11 mouse cellular contexts compared by ENCODE assay signal in the genomic region with DNA sequence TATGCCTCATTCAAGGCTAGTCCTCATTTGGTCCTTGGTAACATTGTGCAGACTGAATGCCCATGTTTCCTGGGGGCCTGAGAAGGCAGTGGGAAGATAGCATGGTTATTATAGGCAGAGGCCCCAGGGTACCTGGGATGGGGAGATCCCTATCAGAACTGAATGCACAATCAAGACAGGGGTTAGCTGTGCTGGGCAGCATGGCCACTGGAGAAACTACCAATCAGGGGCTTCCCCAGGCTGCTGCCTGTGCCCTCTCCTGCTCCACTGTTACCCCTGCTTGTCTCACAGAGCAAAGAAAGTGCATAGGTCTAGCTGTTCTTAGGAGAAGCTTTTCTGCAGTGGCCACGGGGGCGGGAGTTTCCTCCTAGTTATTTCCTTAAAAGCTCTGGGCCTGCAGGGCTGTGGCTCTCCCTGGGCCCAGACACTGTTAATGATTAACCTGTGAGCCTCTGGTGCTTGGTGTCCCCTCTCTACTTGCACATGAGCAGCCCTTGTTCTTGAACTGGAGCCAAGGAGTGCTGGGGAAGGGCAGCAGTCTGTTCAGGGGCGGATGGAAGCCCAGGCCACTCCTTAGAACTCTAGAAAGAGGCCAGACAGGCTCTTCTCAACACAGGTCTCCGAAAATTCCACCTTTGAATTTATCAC. TPM values are rescaled to one million over a fixed set of nuclear protein-coding genes. Genes with fewer than 3 reads are reported as not detected.
DNase-seq lines count a peak whose midpoint lies in the region; ATAC-seq and TF ChIP-seq lines count a peak whose summit lies in the region.
"Had no signal": no experiment of that assay in that cellular context is flagged by ENCODE, and none has a peak within 500 bp of the region (broad histone marks: within the 10 kb centered on the region; RNA-seq: fewer than 3 reads in every experiment).

No protein-coding gene starts in this region.

- 36% methylated on average over 4 of the region's 4 CpGs for WGBS in intestine, embryonic 15.5 days
- 44% methylated on average over 4 of the region's 4 CpGs for WGBS in kidney, embryonic 15.5 days
- 22% methylated on average over 4 of the region's 4 CpGs for WGBS in liver, postnatal 0 days (ENCODE audit: insufficient replicate concordance)
- 35% methylated on average over 4 of the region's 4 CpGs for WGBS in stomach, embryonic 16.5 days
- 69% methylated on average over 4 of the region's 4 CpGs for WGBS in midbrain, embryonic 16.5 days

- peak overlapping the region; percentile 91 for H3K27ac ChIP-seq in intestine, embryonic 15.5 days
- H3K27ac ChIP-seq in kidney, embryonic 15.5 days: peak overlapping the region; percentile 74
- no peak overlapping the region for H3K27ac ChIP-seq in liver, postnatal 0 days (ENCODE audit: low read depth)
- peak overlapping the region; percentile 86 for H3K27ac ChIP-seq in stomach, embryonic 16.5 days (ENCODE audit: low read length)
- no peak overlapping the region for H3K27ac ChIP-seq in midbrain, embryonic 16.5 days (ENCODE audit: low read length)
- H3K27ac ChIP-seq: heart, embryonic 10.5 days; macrophage; neural tube, embryonic 13.5 days had no signal

- H3K9ac ChIP-seq in intestine, embryonic 15.5 days: no peak overlapping the region
- no peak overlapping the region for H3K9ac ChIP-seq in kidney, embryonic 15.5 days
- no peak overlapping the region for H3K9ac ChIP-seq in liver, postnatal 0 days (replicated peaks)
- H3K9ac ChIP-seq in stomach, embryonic 16.5 days (ENCODE audit: low read length): peak overlapping the region; percentile 56; the same call in 1 of the 2 replicates
- no peak overlapping the region for H3K9ac ChIP-seq in midbrain, embryonic 16.5 days (ENCODE audit: low read depth, low read length)
- H3K9ac ChIP-seq: neural tube, embryonic 13.5 days had no signal

- no peaks in the 10 kb centered on the region for H3K36me3 ChIP-seq in intestine, embryonic 15.5 days
- H3K36me3 ChIP-seq in kidney, embryonic 15.5 days: no peaks in the 10 kb centered on the region
- H3K36me3 ChIP-seq in liver, postnatal 0 days (replicated peaks; ENCODE audit: insufficient read depth, low read length): no peaks in the 10 kb centered on the region
- no peaks in the 10 kb centered on the region for H3K36me3 ChIP-seq in stomach, embryonic 16.5 days (ENCODE audit: control insufficient read depth, insufficient read depth, low read length)
- no peaks in the 10 kb centered on the region for H3K36me3 ChIP-seq in midbrain, embryonic 16.5 days (ENCODE audit: control insufficient read depth, insufficient read depth, low read length)
- H3K36me3 ChIP-seq: heart, embryonic 10.5 days; neural tube, embryonic 13.5 days had no signal

- peak overlapping the region; percentile 8; the same call in 1 of the 2 replicates for H3K4me3 ChIP-seq in intestine, embryonic 15.5 days (replicated peaks)
- no peak overlapping the region for H3K4me3 ChIP-seq in kidney, embryonic 15.5 days (replicated peaks)
- H3K4me3 ChIP-seq in liver, postnatal 0 days (ENCODE audit: low read depth, low read length): no peak overlapping the region
- no peak overlapping the region; the same call in 1 of the 2 replicates for H3K4me3 ChIP-seq in stomach, embryonic 16.5 days (replicated peaks; ENCODE audit: low read length)
- no peak overlapping the region for H3K4me3 ChIP-seq in midbrain, embryonic 16.5 days (ENCODE audit: low read depth, low read length)
- H3K4me3 ChIP-seq: heart, embryonic 10.5 days; neural tube, embryonic 13.5 days had no signal

- H3K27me3 ChIP-seq in intestine, embryonic 15.5 days (replicated peaks): no peaks in the 10 kb centered on the region
- no peaks in the 10 kb centered on the region for H3K27me3 ChIP-seq in kidney, embryonic 15.5 days
- H3K27me3 ChIP-seq in liver, postnatal 0 days (ENCODE audit: insufficient read depth, low read length): no peaks in the 10 kb centered on the region
- H3K27me3 ChIP-seq in stomach, embryonic 16.5 days (ENCODE audit: control insufficient read depth, insufficient read depth, low read length): no peaks in the 10 kb centered on the region
- H3K27me3 ChIP-seq in midbrain, embryonic 16.5 days (ENCODE audit: control insufficient read depth, insufficient read depth, low read depth, low read length): no peaks in the 10 kb centered on the region
- H3K27me3 ChIP-seq: neural tube, embryonic 13.5 days had no signal

- H3K4me2 ChIP-seq in intestine, embryonic 15.5 days (replicated peaks): peak overlapping the region; percentile 48
- H3K4me2 ChIP-seq in kidney, embryonic 15.5 days: no peak overlapping the region
- no peak overlapping the region for H3K4me2 ChIP-seq in liver, postnatal 0 days (ENCODE audit: low read depth, low read length)
- peak overlapping the region; percentile 39; the same call in 1 of the 2 replicates for H3K4me2 ChIP-seq in stomach, embryonic 16.5 days (ENCODE audit: low read depth, low read length)
- no peak overlapping the region for H3K4me2 ChIP-seq in midbrain, embryonic 16.5 days (ENCODE audit: low read length)
- H3K4me2 ChIP-seq: neural tube, embryonic 13.5 days had no signal

- H3K4me1 ChIP-seq in intestine, embryonic 15.5 days (replicated peaks): peaks cover 8% of the 10 kb centered on the region; the same call in 1 of the 2 replicates
- no peaks in the 10 kb centered on the region for H3K4me1 ChIP-seq in kidney, embryonic 15.5 days
- H3K4me1 ChIP-seq in liver, postnatal 0 days (ENCODE audit: insufficient read depth): peaks cover 14% of the 10 kb centered on the region; the same call in 1 of the 2 replicates
- 0 out of 2 replicates have a peak, but pooled peaks cover 11% of the 10 kb centered on the region for H3K4me1 ChIP-seq in stomach, embryonic 16.5 days (ENCODE audit: control insufficient read depth, insufficient read depth, low read length)
- H3K4me1 ChIP-seq in midbrain, embryonic 16.5 days (ENCODE audit: control insufficient read depth, insufficient read depth, low read length): no peaks in the 10 kb centered on the region
- H3K4me1 ChIP-seq: heart, embryonic 10.5 days; neural tube, embryonic 13.5 days had no signal

- DNase-seq in liver, postnatal 0 days: peak; percentile 53
- no peak for DNase-seq in thymus, postnatal 4 days

- ATAC-seq in intestine, embryonic 15.5 days: peak; percentile 97
- peak; percentile 96 for ATAC-seq in kidney, embryonic 15.5 days (replicated peaks; ENCODE audit: low FRiP score)
- peak; percentile 79; the same call in 1 of the 2 replicates for ATAC-seq in liver, postnatal 0 days
- peak; percentile 95 for ATAC-seq in stomach, embryonic 16.5 days (ENCODE audit: insufficient read depth, low FRiP score)
- no peak for ATAC-seq in midbrain, embryonic 16.5 days
- no peak for ATAC-seq in erythroblast, adult 5-6 weeks (replicated peaks; ENCODE audit: low FRiP score, poor library complexity, severe bottlenecking)
- ATAC-seq: forebrain, embryonic 16.5 days had no signal

- no peak for TF ChIP-seq EP300 in liver, postnatal 0 days (IDR thresholded peaks at IDR 0.05; ENCODE audit: low read depth)

- no peak for TF ChIP-seq CTCF in liver, postnatal 0 days (IDR thresholded peaks at IDR 0.05; ENCODE audit: low read depth)

- no peaks in the 10 kb centered on the region for H3K9me3 ChIP-seq in intestine, embryonic 15.5 days
- H3K9me3 ChIP-seq in kidney, embryonic 15.5 days (replicated peaks): no peaks in the 10 kb centered on the region
- no peaks in the 10 kb centered on the region for H3K9me3 ChIP-seq in liver, postnatal 0 days (ENCODE audit: low read length)
- no peaks in the 10 kb centered on the region for H3K9me3 ChIP-seq in stomach, embryonic 16.5 days (replicated peaks; ENCODE audit: control insufficient read depth, low read length)
- H3K9me3 ChIP-seq in midbrain, embryonic 16.5 days (replicated peaks; ENCODE audit: control insufficient read depth, low read length, poor library complexity, severe bottlenecking): no peaks in the 10 kb centered on the region
- H3K9me3 ChIP-seq: heart, embryonic 10.5 days; neural tube, embryonic 13.5 days had no signal

RNA-seq across cellular contexts. Expression of a gene that starts 33.9 kb away (rescaled TPM):
- 6.3 and 8.6 TPM in 2 replicates for polyA plus RNA-seq in intestine, embryonic 15.5 days (2015; fragmentation: Nextera tagmentation; extraction: Ambion mirVana)
- polyA plus RNA-seq in kidney, embryonic 15.5 days (2015; fragmentation: Nextera tagmentation; extraction: Ambion mirVana): 0.80 and 1.0 TPM in 2 replicates
- not detected in 2 replicates for polyA plus RNA-seq in liver, postnatal 0 days (2015; fragmentation: Nextera tagmentation; extraction: Ambion mirVana)
- polyA plus RNA-seq in stomach, embryonic 16.5 days (2015; fragmentation: Nextera tagmentation; extraction: Ambion mirVana): 3.4 and 4.1 TPM in 2 replicates
- 0.83 and 1.0 TPM in 2 replicates for polyA plus RNA-seq in midbrain, embryonic 16.5 days (2015; fragmentation: Nextera tagmentation; extraction: Ambion mirVana)
- not detected in 2 replicates for total RNA-seq in erythroblast, adult 5-6 weeks (2015; ENCODE audit: low replicate concordance)
- not detected in 2 replicates for total RNA-seq in erythroblast, adult 5-6 weeks (2017; ENCODE audit: low replicate concordance)
- polyA plus RNA-seq: macrophage had no signal

Comparison
In these comparisons a context has a peak if more than half of its experiments do, and no peak if none do; other contexts are left out.
1. ATAC-seq: peak in intestine, embryonic 15.5 days (single experiment), kidney, embryonic 15.5 days (single experiment), liver, postnatal 0 days (single experiment) and stomach, embryonic 16.5 days (single experiment); none in midbrain, embryonic 16.5 days (single experiment) and erythroblast, adult 5-6 weeks (single experiment).
2. H3K27ac ChIP-seq: peak in intestine, embryonic 15.5 days (single experiment), kidney, embryonic 15.5 days (single experiment) and stomach, embryonic 16.5 days (single experiment); none in liver, postnatal 0 days (single experiment) and midbrain, embryonic 16.5 days (single experiment).
3. H3K4me2 ChIP-seq: peak in intestine, embryonic 15.5 days (single experiment) and stomach, embryonic 16.5 days (single experiment); none in kidney, embryonic 15.5 days (single experiment), liver, postnatal 0 days (single experiment) and midbrain, embryonic 16.5 days (single experiment).